Mouse (Mus musculus): ENCODE measurements around the gene Phxr2. TPM values are rescaled to one million over a fixed set of nuclear protein-coding genes. Genes with fewer than 3 reads are reported as not detected.

Gene Phxr2
- polyA plus RNA-seq, 1 experiment from 2014 or later: not detected

GRCm38 (mm10) chr10:99127691-99128261, 1.7 kb upstream of the Phxr2 start:
- Histone ChIP-seq H3K27ac (ENCODE audit: low read depth) (0 out of 2 replicates have a peak overlapping the region, but pooled peaks have one; percentile 22), H3K4me2 (ENCODE audit: low read length) (no peak overlapping the region), H3K36me3 (ENCODE audit: control insufficient read depth, insufficient read depth, low read length) (0 out of 2 replicates have a peak, but pooled peaks cover 11% of the 10 kb centered on the region), H3K4me3 (ENCODE audit: low read depth, low read length) (no peak overlapping the region), H3K9ac (ENCODE audit: low read length) (no peak overlapping the region), H3K27me3 (replicated peaks; ENCODE audit: control insufficient read depth, insufficient read depth, low read length) (no peaks in the 10 kb centered on the region), H3K9me3 (ENCODE audit: control insufficient read depth, low read length) (no peaks in the 10 kb centered on the region), H3K4me1 (replicated peaks; ENCODE audit: control insufficient read depth, insufficient read depth, low read length) (no peaks in the 10 kb centered on the region)
- WGBS: 68% methylated on average over 11 of the region's 11 CpGs
- DNase-seq (ENCODE audit: low spot score): peak; percentile 59
- ATAC-seq (replicated peaks; ENCODE audit: low FRiP score, low TSS enrichment, low read depth): peak; percentile 47; the same call in 1 of the 2 replicates

- Histone ChIP-seq H3K4me3 (ENCODE audit: low read depth, low read length) (no peak overlapping the region), H3K4me2 (ENCODE audit: low read length) (no peak overlapping the region), H3K27me3 (replicated peaks; ENCODE audit: control insufficient read depth, insufficient read depth, low read length) (no peaks in the 10 kb centered on the region), H3K4me1 (replicated peaks; ENCODE audit: control insufficient read depth, insufficient read depth, low read length) (no peaks in the 10 kb centered on the region), H3K9me3 (ENCODE audit: control insufficient read depth, low read length) (no peaks in the 10 kb centered on the region), H3K36me3 (ENCODE audit: control insufficient read depth, insufficient read depth, low read length) (0 out of 2 replicates have a peak, but pooled peaks cover 7% of the 10 kb centered on the region), H3K27ac (ENCODE audit: low read depth) (no peak overlapping the region), H3K9ac (ENCODE audit: low read length) (no peak overlapping the region)
- ATAC-seq (replicated peaks; ENCODE audit: low FRiP score, low TSS enrichment, low read depth): peak; percentile 54
- peak; percentile 50 for DNase-seq (ENCODE audit: low spot score)
- 73% methylated on average over 14 of the region's 14 CpGs for WGBS
These were observed 829 bp upstream of the Phxr2 start for GRCm38 (mm10) chr10:99126954-99127353.

- Histone ChIP-seq H3K36me3 (ENCODE audit: control insufficient read depth, insufficient read depth, low read length) (no peaks in the 10 kb centered on the region), H3K27me3 (replicated peaks; ENCODE audit: control insufficient read depth, insufficient read depth, low read length) (no peaks in the 10 kb centered on the region), H3K27ac (ENCODE audit: low read depth) (no peak overlapping the region), H3K9me3 (ENCODE audit: control insufficient read depth, low read length) (no peaks in the 10 kb centered on the region), H3K9ac (ENCODE audit: low read length) (no peak overlapping the region), H3K4me1 (replicated peaks; ENCODE audit: control insufficient read depth, insufficient read depth, low read length) (peaks cover 35% of the 10 kb centered on the region), H3K4me3 (ENCODE audit: low read depth, low read length) (no peak overlapping the region), H3K4me2 (ENCODE audit: low read length) (no peak overlapping the region)
- DNase-seq (ENCODE audit: low spot score) (no peak), ATAC-seq (replicated peaks; ENCODE audit: low FRiP score, low TSS enrichment, low read depth) (no peak)
- WGBS: 90% methylated on average over 4 of the region's 4 CpGs
These were observed 6.7 kb downstream of the Phxr2 start for GRCm38 (mm10) chr10:99119471-99119870.

GRCm38 (mm10) chr10:99118697-99119096, 7.4 kb downstream of the Phxr2 start:
- peaks cover 39% of the 10 kb centered on the region for H3K4me1 ChIP-seq (replicated peaks; ENCODE audit: control insufficient read depth, insufficient read depth, low read length)
- 0 out of 2 replicates have a peak overlapping the region, but pooled peaks have one; percentile 3 for H3K9ac ChIP-seq (ENCODE audit: low read length)
- H3K9me3 ChIP-seq (ENCODE audit: control insufficient read depth, low read length): no peaks in the 10 kb centered on the region
- H3K27me3 ChIP-seq (replicated peaks; ENCODE audit: control insufficient read depth, insufficient read depth, low read length): no peaks in the 10 kb centered on the region
- peak overlapping the region; percentile 12; the same call in 1 of the 2 replicates for H3K4me2 ChIP-seq (ENCODE audit: low read length)
- DNase-seq (ENCODE audit: low spot score) (no peak), ATAC-seq (replicated peaks; ENCODE audit: low FRiP score, low TSS enrichment, low read depth) (peak; percentile 54)
- H3K36me3 ChIP-seq (ENCODE audit: control insufficient read depth, insufficient read depth, low read length): no peaks in the 10 kb centered on the region
- no peak overlapping the region for H3K4me3 ChIP-seq (ENCODE audit: low read depth, low read length)
- 25% methylated on average over 6 of the region's 6 CpGs for WGBS
- peak overlapping the region; percentile 69 for H3K27ac ChIP-seq (ENCODE audit: low read depth)

- ATAC-seq (replicated peaks; ENCODE audit: low FRiP score, low TSS enrichment, low read depth) (no peak; the same call in 1 of the 2 replicates), DNase-seq (ENCODE audit: low spot score) (peak; percentile 64)
- H3K27ac ChIP-seq (ENCODE audit: low read depth): peak overlapping the region; percentile 69
- H3K9me3 ChIP-seq (ENCODE audit: control insufficient read depth, low read length): no peaks in the 10 kb centered on the region
- no peak overlapping the region for H3K4me3 ChIP-seq (ENCODE audit: low read depth, low read length)
- H3K36me3 ChIP-seq (ENCODE audit: control insufficient read depth, insufficient read depth, low read length): no peaks in the 10 kb centered on the region
- WGBS: 42% methylated on average over 10 of the region's 10 CpGs
- peaks cover 41% of the 10 kb centered on the region for H3K4me1 ChIP-seq (replicated peaks; ENCODE audit: control insufficient read depth, insufficient read depth, low read length)
- H3K27me3 ChIP-seq (replicated peaks; ENCODE audit: control insufficient read depth, insufficient read depth, low read length): no peaks in the 10 kb centered on the region
- no peak overlapping the region for H3K9ac ChIP-seq (ENCODE audit: low read length)
- peak overlapping the region; percentile 25; the same call in 1 of the 2 replicates for H3K4me2 ChIP-seq (ENCODE audit: low read length)
These were observed 8.2 kb downstream of the Phxr2 start for GRCm38 (mm10) chr10:99117876-99118275.

GRCm38 (mm10) chr10:99116650-99117615, 9.2 kb downstream of the Phxr2 start:
- peaks cover 49% of the 10 kb centered on the region for H3K4me1 ChIP-seq (replicated peaks; ENCODE audit: control insufficient read depth, insufficient read depth, low read length)
- no peak overlapping the region for H3K9ac ChIP-seq (ENCODE audit: low read length)
- WGBS: 66% methylated on average over 16 of the region's 16 CpGs
- no peak for ATAC-seq (replicated peaks; ENCODE audit: low FRiP score, low TSS enrichment, low read depth)
- H3K4me2 ChIP-seq (ENCODE audit: low read length): no peak overlapping the region
- no peaks in the 10 kb centered on the region for H3K9me3 ChIP-seq (ENCODE audit: control insufficient read depth, low read length)
- DNase-seq (ENCODE audit: low spot score): no peak
- no peaks in the 10 kb centered on the region for H3K36me3 ChIP-seq (ENCODE audit: control insufficient read depth, insufficient read depth, low read length)
- H3K4me3 ChIP-seq (ENCODE audit: low read depth, low read length): no peak overlapping the region
- H3K27ac ChIP-seq (ENCODE audit: low read depth): peak overlapping the region; percentile 74
- no peaks in the 10 kb centered on the region for H3K27me3 ChIP-seq (replicated peaks; ENCODE audit: control insufficient read depth, insufficient read depth, low read length)

- WGBS: 44% methylated on average over 8 of the region's 8 CpGs
- peak overlapping the region; percentile 43; the same call in 1 of the 2 replicates for H3K27ac ChIP-seq (ENCODE audit: low read depth)
These were observed 9.9 kb downstream of the Phxr2 start for GRCm38 (mm10) chr10:99116237-99116632.

GRCm38 (mm10) chr10:99115471-99116236, 10.5 kb downstream of the Phxr2 start:
- ATAC-seq (replicated peaks; ENCODE audit: low FRiP score, low TSS enrichment, low read depth) (no peak), DNase-seq (ENCODE audit: low spot score) (peak; percentile 68)
- Histone ChIP-seq H3K36me3 (ENCODE audit: control insufficient read depth, insufficient read depth, low read length) (0 out of 2 replicates have a peak, but pooled peaks cover 2% of the 10 kb centered on the region), H3K4me2 (ENCODE audit: low read length) (peak overlapping the region; percentile 28), H3K27ac (ENCODE audit: low read depth) (peak overlapping the region; percentile 43; the same call in 1 of the 2 replicates), H3K4me3 (ENCODE audit: low read depth, low read length) (no peak overlapping the region), H3K9me3 (ENCODE audit: control insufficient read depth, low read length) (no peaks in the 10 kb centered on the region), H3K9ac (ENCODE audit: low read length) (no peak overlapping the region), H3K4me1 (replicated peaks; ENCODE audit: control insufficient read depth, insufficient read depth, low read length) (peaks cover 56% of the 10 kb centered on the region), H3K27me3 (replicated peaks; ENCODE audit: control insufficient read depth, insufficient read depth, low read length) (no peaks in the 10 kb centered on the region)
- 27% methylated on average over 18 of the region's 18 CpGs for WGBS

More at GRCm38 (mm10) chr10:99116237-99116632, 9.9 kb downstream of the Phxr2 start:
- Histone ChIP-seq H3K4me2 (ENCODE audit: low read length) (peak overlapping the region; percentile 28), H3K4me3 (ENCODE audit: low read depth, low read length) (no peak overlapping the region), H3K36me3 (ENCODE audit: control insufficient read depth, insufficient read depth, low read length) (no peaks in the 10 kb centered on the region), H3K27me3 (replicated peaks; ENCODE audit: control insufficient read depth, insufficient read depth, low read length) (no peaks in the 10 kb centered on the region), H3K4me1 (replicated peaks; ENCODE audit: control insufficient read depth, insufficient read depth, low read length) (peaks cover 54% of the 10 kb centered on the region), H3K9ac (ENCODE audit: low read length) (no peak overlapping the region), H3K9me3 (ENCODE audit: control insufficient read depth, low read length) (no peaks in the 10 kb centered on the region)
- DNase-seq (ENCODE audit: low spot score) (no peak), ATAC-seq (replicated peaks; ENCODE audit: low FRiP score, low TSS enrichment, low read depth) (no peak)

Measured in intestine, embryonic 14.5 days (tissue).